Mouse (Mus musculus): Measurements from ENCODE around the gene Pafah1b3.

Gene Pafah1b3

GRCm38 (mm10) chr7:25279861-25280791, 17.7 kb downstream of the Pafah1b3 start:
- peak; percentile 65 for DNase-seq

- peak; percentile 89 for DNase-seq
Measured at GRCm38 (mm10) chr7:25279076-25279860, 18.5 kb downstream of the Pafah1b3 start.

GRCm38 (mm10) chr7:25278341-25279075, 19.3 kb downstream of the Pafah1b3 start:
- DNase-seq, result peak; percentile 86

- no peak for DNase-seq
Measured at GRCm38 (mm10) chr7:25277998-25278340, 19.8 kb downstream of the Pafah1b3 start.

- peak; percentile 15 for DNase-seq
Measured at GRCm38 (mm10) chr7:25277405-25277804, 20.4 kb downstream of the Pafah1b3 start.

- DNase-seq, result no peak
Measured at GRCm38 (mm10) chr7:25275555-25276298, 22.1 kb downstream of the Pafah1b3 start.

GRCm38 (mm10) chr7:25274996-25275395, 22.8 kb downstream of the Pafah1b3 start:
- no peak for DNase-seq

GRCm38 (mm10) chr7:25274571-25274970, 23.2 kb downstream of the Pafah1b3 start:
- no peak for DNase-seq

GRCm38 (mm10) chr7:25273259-25274241, 24.2 kb downstream of the Pafah1b3 start:
- no peak for DNase-seq

- no peak for DNase-seq
Measured at GRCm38 (mm10) chr7:25272445-25273258, 25.1 kb downstream of the Pafah1b3 start.

GRCm38 (mm10) chr7:25271651-25272444, 25.9 kb downstream of the Pafah1b3 start:
- no peak for DNase-seq

- no peak for DNase-seq
Measured at GRCm38 (mm10) chr7:25270652-25271633, 26.8 kb downstream of the Pafah1b3 start.

- no peak for DNase-seq
Measured at GRCm38 (mm10) chr7:25269545-25270271, 28.1 kb downstream of the Pafah1b3 start.

- DNase-seq, result no peak
Measured at GRCm38 (mm10) chr7:25269029-25269428, 28.8 kb downstream of the Pafah1b3 start.

GRCm38 (mm10) chr7:25268588-25268987, 29.2 kb downstream of the Pafah1b3 start:
- no peak for DNase-seq

- peak; percentile 100 for DNase-seq
Measured at GRCm38 (mm10) chr7:25267751-25268463, 29.9 kb downstream of the Pafah1b3 start.

GRCm38 (mm10) chr7:25267301-25267750, 30.5 kb downstream of the Pafah1b3 start, which contains the start of gene Cic:
Gene Cic, plus strand, starts transcription at chr7:25267704.
- peak; percentile 100 for DNase-seq

All from kidney, adult 9 months (tissue).